In the genomic region with DNA sequence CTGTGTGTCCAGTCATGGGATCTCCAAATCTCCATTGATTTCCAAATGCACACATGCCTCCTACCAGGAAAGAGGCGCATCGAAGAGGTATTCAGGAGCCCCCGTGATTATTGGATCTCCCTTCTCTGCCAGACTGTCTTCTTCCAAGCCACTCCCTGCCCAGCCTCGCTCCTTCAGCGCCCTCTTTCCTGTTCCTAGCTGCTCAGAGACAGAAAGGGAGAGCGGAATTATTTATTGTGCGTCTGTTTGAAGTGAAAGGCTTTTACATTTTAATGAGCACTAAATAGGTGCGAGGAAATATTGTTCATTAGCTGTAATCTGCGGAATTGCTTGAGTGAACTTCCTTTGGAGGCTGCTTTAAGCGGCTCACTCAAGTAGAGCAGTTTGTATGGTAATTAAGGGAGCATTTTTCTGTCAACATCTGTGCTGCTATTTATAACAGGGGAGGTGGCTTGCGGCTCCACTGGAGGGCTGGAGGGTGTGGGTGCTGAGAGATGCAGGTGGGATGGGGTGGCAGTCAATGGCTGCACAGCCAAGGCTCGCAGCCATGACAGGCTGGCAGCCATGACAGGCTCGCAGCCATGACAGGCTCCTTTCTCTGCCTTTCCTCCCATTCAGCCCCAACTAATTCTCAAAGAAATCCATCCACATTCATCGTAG, we compare ENCODE assay signal across 9 mouse cellular contexts.
DNase-seq lines count a peak whose midpoint lies in the region; ATAC-seq and TF ChIP-seq lines count a peak whose summit lies in the region.
"Had no signal": no experiment of that assay in that cellular context is flagged by ENCODE, and none has a peak within 500 bp of the region (broad histone marks: within the 10 kb centered on the region; RNA-seq: fewer than 3 reads in every experiment).

No protein-coding gene starts in this region.

- intact Hi-C loops in left cerebral cortex, adult 2 months (cut with DNase I) = no loop called here

- H3K9me3 ChIP-seq in kidney, embryonic 16.5 days (ENCODE audit: low read length) = no peaks in the 10 kb centered on the region
- H3K9me3 ChIP-seq in hindbrain, embryonic 15.5 days = no peaks in the 10 kb centered on the region

- no peak overlapping the region; the same call in 1 of the 2 replicates for H3K4me2 ChIP-seq in kidney, embryonic 16.5 days (replicated peaks; ENCODE audit: low read depth, low read length)
- H3K4me2 ChIP-seq in hindbrain, embryonic 15.5 days = peak overlapping the region; percentile 28

- no peaks in the 10 kb centered on the region for H3K36me3 ChIP-seq in kidney, embryonic 16.5 days (ENCODE audit: insufficient read depth, low read length)
- no peaks in the 10 kb centered on the region for H3K36me3 ChIP-seq in hindbrain, embryonic 15.5 days

- peaks cover 11% of the 10 kb centered on the region for H3K4me1 ChIP-seq in kidney, embryonic 16.5 days (ENCODE audit: insufficient read depth, low read length)
- peaks cover 14% of the 10 kb centered on the region for H3K4me1 ChIP-seq in hindbrain, embryonic 15.5 days (replicated peaks)

- no peak overlapping the region for H3K9ac ChIP-seq in kidney, embryonic 16.5 days (replicated peaks; ENCODE audit: low read length)
- no peak overlapping the region for H3K9ac ChIP-seq in hindbrain, embryonic 15.5 days

- no peaks in the 10 kb centered on the region for H3K27me3 ChIP-seq in kidney, embryonic 16.5 days (ENCODE audit: insufficient read depth, low read length)
- H3K27me3 ChIP-seq in hindbrain, embryonic 15.5 days = no peaks in the 10 kb centered on the region

- WGBS in kidney, embryonic 16.5 days = 45% methylated on average over 14 of the region's 14 CpGs
- 49% methylated on average over 14 of the region's 14 CpGs for WGBS in hindbrain, embryonic 15.5 days

- no peak for TF ChIP-seq CTCF in left cerebral cortex, adult 2 months (IDR thresholded peaks at IDR 0.05)

- H3K27ac ChIP-seq in kidney, embryonic 16.5 days (ENCODE audit: low read length) = no peak overlapping the region
- H3K27ac ChIP-seq in hindbrain, embryonic 15.5 days (replicated peaks) = peak overlapping the region; percentile 66
- no peak overlapping the region for H3K27ac ChIP-seq in left cerebral cortex, adult 2 months

- DNase-seq in kidney, postnatal 14 days = no peak
- DNase-seq in brain, adult 2 months (ENCODE audit: low read depth, low spot score) = peak; percentile 54
- no peak for DNase-seq in layer of hippocampus, adult 11-12 months (ENCODE audit: low spot score)
- no peak for DNase-seq in left cerebral cortex, adult 2 months (ENCODE audit: extremely low spot score in 1 of 2, low spot score in 2 of 2)
- no peak for DNase-seq in embryo, embryonic 10.5 days (ENCODE audit: low spot score)

- peak; percentile 39; the same call in 1 of the 2 replicates for ATAC-seq in kidney, embryonic 16.5 days (ENCODE audit: low FRiP score, low TSS enrichment)
- ATAC-seq in hindbrain, embryonic 15.5 days (ENCODE audit: low FRiP score, low read depth) = peak; percentile 66
- ATAC-seq in neutrophil, adult 5-6 weeks (ENCODE audit: extremely low read depth, insufficient number of reproducible peaks, low FRiP score, poor library complexity, severe bottlenecking) = peak; percentile 76
- ATAC-seq: lung, postnatal 0 days had no signal

- H3K4me3 ChIP-seq in kidney, embryonic 16.5 days (ENCODE audit: low read length) = no peak overlapping the region
- H3K4me3 ChIP-seq in hindbrain, embryonic 15.5 days = no peak overlapping the region
- H3K4me3 ChIP-seq in left cerebral cortex, adult 2 months = no peak overlapping the region
